Mouse (Mus musculus): Measurements from ENCODE around the gene Sgip1.

GRCm38 (mm10) chr4:102979385-102979784 is 238.3 kb downstream of the Sgip1 start:
- TF ChIP-seq CTCF (IDR thresholded peaks at IDR 0.05; ENCODE audit: borderline replicate concordance, control insufficient read depth, extremely low read depth, insufficient read depth, low read length, poor library complexity): no peak
- TF ChIP-seq POLR2A (IDR thresholded peaks at IDR 0.05; ENCODE audit: control insufficient read depth, extremely low read depth, insufficient read depth, low read length, poor library complexity): no peak
